Mouse (Mus musculus) liver, postnatal 0 days (tissue): ENCODE measurements around the gene Arhgef12.

Experiments
- CTCF ChIP-seq: sonication (generic); IDR thresholded peaks from 2 replicates; pipeline ENCODE4 v1.5.1; 2016; ENCODE audit warnings: antibody characterized with exemption, low read depth
- EP300 ChIP-seq: IDR thresholded peaks from 2 replicates; pipeline ENCODE4 v1.6.1; 2016; ENCODE audit warnings: antibody characterized with exemption, low read depth, mild to moderate bottlenecking

- no peak for TF ChIP-seq CTCF
- no peak for TF ChIP-seq EP300
Measured at GRCm38 (mm10) chr9:43104873-43105663, 2.0 kb downstream of the Arhgef12 start.
